Mouse (Mus musculus): ENCODE measurements at regions not wholly inside any gene's neighbourhood (a gene's known extent, or its start where the extent isn't known, plus 50 kb on each side); places are given as distances from the start of the nearest gene placed in this dataset.

DNA sequence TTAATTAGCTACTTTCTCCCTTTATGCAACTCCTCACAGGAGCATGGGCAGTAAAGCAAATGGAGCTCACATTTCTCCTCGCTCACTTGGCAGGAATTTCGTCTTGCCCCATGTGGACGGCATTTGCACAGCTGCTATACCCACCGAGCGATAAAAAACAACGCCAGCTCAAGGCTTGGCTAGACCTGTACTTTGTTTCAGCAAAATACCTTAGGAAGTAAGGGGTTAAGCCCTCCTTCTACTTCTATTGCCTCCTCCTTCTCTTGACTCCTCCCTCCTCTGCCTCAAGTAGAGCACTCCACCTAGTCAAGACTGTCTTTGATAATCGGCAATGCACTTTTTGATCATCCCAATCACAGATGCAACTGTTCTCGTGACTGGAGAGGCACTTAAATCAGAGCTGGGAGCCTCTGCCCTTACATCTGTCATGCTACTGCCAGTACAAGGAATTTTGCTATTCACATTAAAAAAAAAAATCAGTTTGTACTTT is 168.4 kb downstream of the Enc1 start:
- TF ChIP-seq POLR2A (IDR thresholded peaks at IDR 0.05; ENCODE audit: control insufficient read depth, low read depth, low read length) = no peak
- TF ChIP-seq CTCF (IDR thresholded peaks at IDR 0.05; ENCODE audit: control insufficient read depth, insufficient read depth, insufficient replicate concordance, low read depth, low read length) = no peak
